Mouse (Mus musculus) fat pad, adult 2 months (tissue): ENCODE measurements around the gene Unc13a.
A peak's percentile ranks its signal among the peaks of the same experiment; 100 is the strongest.

Source experiments
- DNase-seq: peaks from one replicate; pipeline ENCODE4 v3.0.0-alpha.2; 2011; ENCODE audit warnings: low read depth, low spot score; ENCODE audit errors: extremely low read depth

Unc13a gene

GRCm38 (mm10) chr8:71627265-71628099 lies 44.1 kb downstream of the Unc13a start:
- no peak for DNase-seq

GRCm38 (mm10) chr8:71626753-71627152 lies 44.8 kb downstream of the Unc13a start:
- no peak for DNase-seq

GRCm38 (mm10) chr8:71625088-71625487 lies 46.5 kb downstream of the Unc13a start:
- no peak for DNase-seq

- DNase-seq = no peak
Measured at GRCm38 (mm10) chr8:71619786-71620185, 51.8 kb downstream of the Unc13a start.

GRCm38 (mm10) chr8:71613418-71613817 lies 58.1 kb downstream of the Unc13a start:
- no peak for DNase-seq

- no peak for DNase-seq
Measured at GRCm38 (mm10) chr8:71612141-71612540, 59.4 kb downstream of the Unc13a start.

GRCm38 (mm10) chr8:71610822-71611651 lies 60.5 kb downstream of the Unc13a start, which contains the start of gene Colgalt1:
Gene Colgalt1 (plus strand): TSS chr8:71610998.
- DNase-seq = peak; percentile 88

GRCm38 (mm10) chr8:71604021-71604420 lies 67.5 kb downstream of the Unc13a start:
- DNase-seq = no peak

GRCm38 (mm10) chr8:71602666-71603334 lies 68.8 kb downstream of the Unc13a start:
- DNase-seq = no peak

- DNase-seq = no peak
Measured at GRCm38 (mm10) chr8:71601939-71602665, 69.5 kb downstream of the Unc13a start.

- no peak for DNase-seq
Measured at GRCm38 (mm10) chr8:71598841-71599240, 72.7 kb downstream of the Unc13a start.

- DNase-seq = no peak
Measured at GRCm38 (mm10) chr8:71598375-71598774, 73.2 kb downstream of the Unc13a start.

- no peak for DNase-seq
Measured at GRCm38 (mm10) chr8:71597451-71597850, 74.1 kb downstream of the Unc13a start, which contains the start of gene Fam129c. Gene Fam129c (plus strand): TSS chr8:71597648.

- no peak for DNase-seq
Measured at GRCm38 (mm10) chr8:71596798-71597197, 74.8 kb downstream of the Unc13a start.

- DNase-seq = no peak
Measured at GRCm38 (mm10) chr8:71596384-71596783, 75.2 kb downstream of the Unc13a start.

GRCm38 (mm10) chr8:71595862-71596261 lies 75.7 kb downstream of the Unc13a start:
- no peak for DNase-seq

- no peak for DNase-seq
Measured at GRCm38 (mm10) chr8:71594324-71594722, 77.2 kb downstream of the Unc13a start.

- no peak for DNase-seq
Measured at GRCm38 (mm10) chr8:71593556-71594323, 77.8 kb downstream of the Unc13a start.

GRCm38 (mm10) chr8:71592374-71593170 lies 79.0 kb downstream of the Unc13a start:
- no peak for DNase-seq
